Comparison of ENCODE assay signal across 10 mouse cellular contexts in the genomic region with DNA sequence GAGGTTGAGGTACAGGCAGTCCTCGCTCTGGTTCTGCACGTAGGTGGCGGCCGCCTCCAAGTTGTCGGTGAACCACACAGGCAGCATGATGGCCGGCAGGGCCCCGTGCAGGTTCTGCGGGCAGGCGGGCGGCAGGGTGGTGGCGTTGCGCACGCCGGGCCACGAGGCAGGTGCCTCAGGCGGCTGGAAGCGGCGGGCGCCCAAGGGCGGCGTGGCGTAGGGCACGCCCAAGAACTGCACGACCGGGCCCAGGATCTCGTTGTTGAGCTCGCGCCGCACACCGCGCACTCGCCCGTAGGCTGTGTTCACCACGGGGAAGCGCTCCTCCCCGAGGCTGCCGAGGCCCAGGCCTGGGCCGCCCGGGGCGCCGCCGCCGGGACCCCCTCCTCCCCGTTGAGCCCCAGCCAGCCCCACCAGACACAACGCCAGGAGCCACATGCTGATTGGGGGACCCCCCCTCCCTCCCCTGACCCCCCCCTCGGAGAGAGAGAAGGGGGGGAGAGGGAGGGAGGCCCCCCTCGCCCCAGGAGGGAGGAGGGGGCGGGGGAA. TPM values are rescaled to one million over a fixed set of nuclear protein-coding genes. Genes with fewer than 3 reads are reported as not detected.
A peak's percentile ranks its signal among the peaks of the same experiment; 100 is the strongest.
DNase-seq lines count a peak whose midpoint lies in the region; ATAC-seq and TF ChIP-seq lines count a peak whose summit lies in the region.
"Had no signal": no experiment of that assay in that cellular context is flagged by ENCODE, and none has a peak within 500 bp of the region (broad histone marks: within the 10 kb centered on the region; RNA-seq: fewer than 3 reads in every experiment).

No protein-coding gene starts in this region.

- no peak for TF ChIP-seq EP300 in liver, postnatal 0 days (IDR thresholded peaks at IDR 0.05; ENCODE audit: low read depth)

- peaks cover 10% of the 10 kb centered on the region for H3K36me3 ChIP-seq in hindbrain, postnatal 0 days (ENCODE audit: insufficient read depth, low read length)
- H3K36me3 ChIP-seq in liver, postnatal 0 days (replicated peaks; ENCODE audit: insufficient read depth, low read length), result 0 out of 2 replicates have a peak, but pooled peaks cover 2% of the 10 kb centered on the region

- peak overlapping the region; percentile 6 for H3K4me3 ChIP-seq in cerebellum, adult 2 months (replicated peaks; ENCODE audit: insufficient read depth, low read depth, low read length)
- H3K4me3 ChIP-seq in hindbrain, postnatal 0 days (ENCODE audit: low read length), result peak overlapping the region; percentile 72
- H3K4me3 ChIP-seq in liver, postnatal 0 days (ENCODE audit: low read depth, low read length), result peak overlapping the region; percentile 40

- H3K27ac ChIP-seq in cerebellum, adult 2 months (ENCODE audit: insufficient read depth, low read length), result no peak overlapping the region
- H3K27ac ChIP-seq in hindbrain, postnatal 0 days, result no peak overlapping the region
- H3K27ac ChIP-seq in liver, postnatal 0 days (ENCODE audit: low read depth), result no peak overlapping the region

- no peak for TF ChIP-seq POLR2A in cerebellum, adult 2 months (IDR thresholded peaks at IDR 0.05; ENCODE audit: borderline replicate concordance, insufficient read depth, low read length)

- no peaks in the 10 kb centered on the region for H3K9me3 ChIP-seq in hindbrain, postnatal 0 days (ENCODE audit: low read length)
- H3K9me3 ChIP-seq in liver, postnatal 0 days (ENCODE audit: low read length), result no peaks in the 10 kb centered on the region

- WGBS in cerebellum, adult 2 months, result 13% methylated on average over 45 of the region's 48 CpGs
- WGBS in hindbrain, postnatal 0 days, result 10% methylated on average over 30 of the region's 48 CpGs
- WGBS in liver, postnatal 0 days (ENCODE audit: insufficient replicate concordance), result 6% methylated on average over 34 of the region's 48 CpGs

- H3K4me1 ChIP-seq in cerebellum, adult 2 months (ENCODE audit: control insufficient read depth, insufficient read depth, low read length), result peaks cover 5% of the 10 kb centered on the region; the same call in 1 of the 2 replicates
- peaks cover 12% of the 10 kb centered on the region for H3K4me1 ChIP-seq in hindbrain, postnatal 0 days (ENCODE audit: insufficient read depth, low read length)
- H3K4me1 ChIP-seq in liver, postnatal 0 days (ENCODE audit: insufficient read depth), result peaks cover 35% of the 10 kb centered on the region

- H3K27me3 ChIP-seq in cerebellum, adult 2 months (ENCODE audit: control insufficient read depth, insufficient read depth, low read length), result no peaks in the 10 kb centered on the region
- H3K27me3 ChIP-seq in hindbrain, postnatal 0 days (ENCODE audit: insufficient read depth, low read length), result no peaks in the 10 kb centered on the region
- H3K27me3 ChIP-seq in liver, postnatal 0 days (ENCODE audit: insufficient read depth, low read length), result peaks cover 39% of the 10 kb centered on the region

- ATAC-seq in CD4-positive, CD25-positive, alpha-beta regulatory T cell, adult 4 months, result peak; percentile 13
- no peak for ATAC-seq in hindbrain, postnatal 0 days
- peak; percentile 12 for ATAC-seq in liver, postnatal 0 days

- H3K9ac ChIP-seq in hindbrain, postnatal 0 days (replicated peaks; ENCODE audit: low read length), result peak overlapping the region; percentile 79
- peak overlapping the region; percentile 62 for H3K9ac ChIP-seq in liver, postnatal 0 days (replicated peaks)

- TF ChIP-seq CTCF in cerebellum, adult 2 months (IDR thresholded peaks at IDR 0.05; ENCODE audit: borderline replicate concordance, insufficient read depth, low read depth, low read length), result no peak
- no peak for TF ChIP-seq CTCF in hindbrain, postnatal 0 days (IDR thresholded peaks at IDR 0.05; ENCODE audit: low read depth)
- TF ChIP-seq CTCF in liver, postnatal 0 days (IDR thresholded peaks at IDR 0.05; ENCODE audit: low read depth), result no peak

- peak; percentile 37 to 57 for DNase-seq in cerebellum, adult 2 months
- DNase-seq in cerebellum, adult 11 months, result no peak
- DNase-seq in embryo, embryonic 9.5 days (ENCODE audit: extremely low spot score), result peak; percentile 49
- DNase-seq in hindbrain, postnatal 0 days (ENCODE audit: low spot score), result peak; percentile 48
- DNase-seq in liver, postnatal 0 days, result peak; percentile 74
- peak; percentile 40 for DNase-seq in retina, embryonic 14.5 days (ENCODE audit: low spot score)
- DNase-seq in MN1 (ENCODE audit: low spot score), result no peak

- peak overlapping the region; percentile 86 for H3K4me2 ChIP-seq in hindbrain, postnatal 0 days (ENCODE audit: low read depth, low read length)
- H3K4me2 ChIP-seq in liver, postnatal 0 days (ENCODE audit: low read depth, low read length), result peak overlapping the region; percentile 81

RNA-seq across cellular contexts. Expression of gene Nlgn2, which starts 3.5 kb away (rescaled TPM):
- 116 and 122 TPM in 2 replicates for polyA plus RNA-seq in cerebellum, adult 2 months (2012; rRNA removed)
- 1 to 10 TPM; 1.1 to 1.2 TPM for polyA plus RNA-seq in CD4-positive, CD25-positive, alpha-beta regulatory T cell, adult 4 months (2017; shearing (Covaris generic))
- 126 and 130 TPM in 2 replicates for total RNA-seq in hindbrain, postnatal 0 days (2014; rRNA removed)
- polyA plus RNA-seq in hindbrain, postnatal 0 days (2015; fragmentation: Nextera tagmentation; extraction: Ambion mirVana), result 20.8 and 22.3 TPM in 2 replicates
- 0.60 and 0.75 TPM in 2 replicates for polyA plus RNA-seq in liver, postnatal 0 days (2015; fragmentation: Nextera tagmentation; extraction: Ambion mirVana)

RNA-seq across cellular contexts. Expression of gene Tmem256, which starts 4.2 kb away (rescaled TPM):
- 200 and 210 TPM in 2 replicates for polyA plus RNA-seq in cerebellum, adult 2 months (2012; rRNA removed)
- 100 to 1,000 TPM in 1 of 2 experiments, 10 to 100 TPM in 1; 93.2 to 114 TPM for polyA plus RNA-seq in CD4-positive, CD25-positive, alpha-beta regulatory T cell, adult 4 months (2017; shearing (Covaris generic))
- 119 and 153 TPM in 2 replicates for total RNA-seq in hindbrain, postnatal 0 days (2014; rRNA removed)
- polyA plus RNA-seq in hindbrain, postnatal 0 days (2015; fragmentation: Nextera tagmentation; extraction: Ambion mirVana), result 435 and 439 TPM in 2 replicates
- 412 and 418 TPM in 2 replicates for polyA plus RNA-seq in liver, postnatal 0 days (2015; fragmentation: Nextera tagmentation; extraction: Ambion mirVana)

RNA-seq across cellular contexts. Expression of gene Spem1, which starts 12.1 kb away (rescaled TPM):
- polyA plus RNA-seq in cerebellum, adult 2 months (2012; rRNA removed), result 1.4 TPM in 2 replicates
- polyA plus RNA-seq in CD4-positive, CD25-positive, alpha-beta regulatory T cell, adult 4 months (2017; shearing (Covaris generic)), result under 1 TPM in 1 of 2 experiments, not detected in 1; 0.42 TPM
- total RNA-seq in hindbrain, postnatal 0 days (2014; rRNA removed), result not detected in 2 replicates
- 0.28 and 0.40 TPM in 2 replicates for polyA plus RNA-seq in hindbrain, postnatal 0 days (2015; fragmentation: Nextera tagmentation; extraction: Ambion mirVana)
- not detected in 2 replicates for polyA plus RNA-seq in liver, postnatal 0 days (2015; fragmentation: Nextera tagmentation; extraction: Ambion mirVana)
- total RNA-seq: CH12.LX had no signal

RNA-seq across cellular contexts. Expression of gene Plscr3, which starts 12.1 kb away (rescaled TPM):
- polyA plus RNA-seq in cerebellum, adult 2 months (2012; rRNA removed), result 34.2 and 36.9 TPM in 2 replicates
- 10 to 100 TPM; 22.4 to 33.5 TPM for polyA plus RNA-seq in CD4-positive, CD25-positive, alpha-beta regulatory T cell, adult 4 months (2017; shearing (Covaris generic))
- 24.7 and 26.3 TPM in 2 replicates for total RNA-seq in hindbrain, postnatal 0 days (2014; rRNA removed)
- 32.2 and 33.4 TPM in 2 replicates for polyA plus RNA-seq in hindbrain, postnatal 0 days (2015; fragmentation: Nextera tagmentation; extraction: Ambion mirVana)
- 20.8 and 23.1 TPM in 2 replicates for polyA plus RNA-seq in liver, postnatal 0 days (2015; fragmentation: Nextera tagmentation; extraction: Ambion mirVana)

RNA-seq across cellular contexts. Expression of gene Spem2, which starts 15.8 kb away (rescaled TPM):
- polyA plus RNA-seq in cerebellum, adult 2 months (2012; rRNA removed), result not detected in 2 replicates
- polyA plus RNA-seq in CD4-positive, CD25-positive, alpha-beta regulatory T cell, adult 4 months (2017; shearing (Covaris generic)), result not detected
- total RNA-seq in hindbrain, postnatal 0 days (2014; rRNA removed), result not detected in 2 replicates
- not detected in 2 replicates for polyA plus RNA-seq in hindbrain, postnatal 0 days (2015; fragmentation: Nextera tagmentation; extraction: Ambion mirVana)
- not detected in 2 replicates for polyA plus RNA-seq in liver, postnatal 0 days (2015; fragmentation: Nextera tagmentation; extraction: Ambion mirVana)
- total RNA-seq: CH12.LX; layer of hippocampus, postnatal 14 days had no signal

Comparison
In these comparisons a context has a peak if more than half of its experiments do, and no peak if none do; other contexts are left out.
1. DNase-seq: peak in cerebellum, adult 2 months (2 of 2), embryo, embryonic 9.5 days (single experiment), hindbrain, postnatal 0 days (single experiment), liver, postnatal 0 days (single experiment) and retina, embryonic 14.5 days (single experiment); none in cerebellum, adult 11 months (single experiment) and MN1 (single experiment).
2. H3K4me3 ChIP-seq: peak in every context shown above with its lines; median percentile 72 in hindbrain, postnatal 0 days; 40 in liver, postnatal 0 days; 6 in cerebellum, adult 2 months.